Mouse (Mus musculus) Patski (cell line): ENCODE data around the gene Atg9b. TPM values are rescaled to one million over a fixed set of nuclear protein-coding genes. Genes with fewer than 3 reads are reported as not detected.
A peak's percentile ranks its signal among the peaks of the same experiment; 100 is the strongest.

Source experiments
- ATAC-seq: fragments of 100-300 bp; one replicate; pipeline ENCODE4 v1.8.0; 2021
- CTCF ChIA-PET: fragments of 350-600 bp; sonication (Branson Sonifier 250); formaldehyde crosslinking; loops from one replicate; lab custom pipeline; 2022; ENCODE audit warnings: inconsistent platforms; lab: Charles Lee
- POLR2A ChIA-PET: fragments of 350-600 bp; sonication (Branson Sonifier 250); formaldehyde crosslinking; loops from one replicate; lab custom pipeline; 2022; ENCODE audit warnings: antibody characterized with exemption, inconsistent platforms; lab: Charles Lee
- DNase-seq: peaks from one replicate; pipeline ENCODE4 v3.0.0-alpha.2; 2011; ENCODE audit warnings: low read depth, low spot score
- H3K27me3 ChIP-seq: fragments of 371-371 bp; one replicate; pipeline ENCODE4 v1.5.1; 2021
- CTCF ChIP-seq: fragments of 100-300 bp; IDR thresholded peaks from one replicate; pipeline ENCODE4 v1.5.1; 2021
- in situ Hi-C: fragments of 300-500 bp; cut with MboI; formaldehyde crosslinking; loops from 3 replicates; pipeline ENCODE4 v1.11.1; 2018; ENCODE audit warnings: low pct_unique_long_range_greater_than_20kb, mixed read lengths
- polyA plus RNA-seq: library from polyadenylated mRNA; unstranded; gene quantifications from one replicate; pipeline ENCODE4 v1.2.3, GENCODE M21; 2021

The Atg9b gene
- polyA plus RNA-seq, 1 experiment from 2014 or later = 0.51 TPM

DNA sequence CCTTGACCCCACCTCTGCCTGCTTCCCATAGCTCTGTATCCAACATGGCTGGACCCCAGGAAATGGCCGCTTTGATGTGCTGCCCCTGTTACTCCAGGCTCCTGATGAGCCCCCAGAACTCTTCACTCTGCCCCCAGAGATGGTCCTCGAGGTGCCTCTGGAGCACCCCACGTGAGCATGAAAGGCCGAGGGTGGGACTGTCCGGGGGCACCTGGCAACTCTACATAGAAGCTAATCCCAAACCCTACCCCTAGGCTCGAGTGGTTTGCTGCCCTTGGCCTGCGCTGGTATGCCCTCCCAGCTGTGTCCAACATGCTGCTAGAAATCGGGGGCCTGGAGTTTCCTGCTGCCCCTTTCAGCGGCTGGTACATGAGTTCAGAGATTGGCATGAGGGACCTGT lies 22.2 kb downstream of the Atg9b start:
- ATAC-seq (no peak), DNase-seq (no peak)
- peaks cover 8% of the 10 kb centered on the region for H3K27me3 ChIP-seq
- ChIA-PET POLR2A (no interaction called here), CTCF (interaction anchor here (0.9 to 1.3 kb wide), 2 partner anchors 8 to 17 kb away, joined by 3 to 5 read pairs; no protein-coding TSS in a partner anchor)
- TF ChIP-seq CTCF = no peak
- in situ Hi-C loops = no loop called here

DNA sequence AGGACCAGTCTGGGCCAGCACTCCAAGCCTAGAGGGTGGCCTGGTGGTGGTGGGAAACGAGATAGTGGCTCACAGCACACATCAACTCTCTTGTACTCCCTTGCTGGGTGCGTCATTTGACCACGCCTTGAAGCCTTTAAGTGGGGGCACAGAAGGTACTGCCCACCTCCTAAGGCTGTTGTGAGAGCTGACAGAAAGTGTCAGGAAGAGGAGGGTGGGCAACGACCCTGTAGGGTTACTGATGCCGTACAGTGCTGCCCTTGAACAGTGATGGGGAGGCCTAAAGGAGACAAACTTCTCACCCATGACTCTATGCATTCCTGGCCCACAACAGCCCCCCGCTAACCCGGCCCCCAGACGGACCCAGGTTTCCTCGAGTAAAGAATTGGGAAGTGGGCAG lies 25.5 kb downstream of the Atg9b start:
- ATAC-seq = no peak

GRCm38 (mm10) chr5:24365528-24365927 lies 26.4 kb downstream of the Atg9b start:
- ATAC-seq (no peak), DNase-seq (no peak)
- CTCF ChIA-PET = interaction anchor here (1.0 kb wide), 1 partner anchor 14 kb away, joined by 3 read pairs; no protein-coding TSS in a partner anchor
- in situ Hi-C loops = no loop called here
- TF ChIP-seq CTCF = no peak
- POLR2A ChIA-PET = no interaction called here
- H3K27me3 ChIP-seq = peaks cover 16% of the 10 kb centered on the region

More for the DNA sequence above, 25.5 kb downstream of the Atg9b start:
- H3K27me3 ChIP-seq = peaks cover 16% of the 10 kb centered on the region
- ChIA-PET POLR2A (no interaction called here), CTCF (no interaction called here)
- DNase-seq = no peak
- no peak for TF ChIP-seq CTCF
- in situ Hi-C loops = no loop called here

GRCm38 (mm10) chr5:24364963-24365362 lies 27.0 kb downstream of the Atg9b start:
- DNase-seq (no peak), ATAC-seq (no peak)
- POLR2A ChIA-PET = no interaction called here
- no peak for TF ChIP-seq CTCF
- CTCF ChIA-PET = interaction anchor here (1.0 kb wide), 1 partner anchor 14 kb away, joined by 3 read pairs; no protein-coding TSS in a partner anchor
- in situ Hi-C loops = loop anchor here (5.0 kb wide), 1 partner anchor 98 kb away; no protein-coding TSS in a partner anchor
- H3K27me3 ChIP-seq = peaks cover 16% of the 10 kb centered on the region

GRCm38 (mm10) chr5:24364508-24364907 lies 27.4 kb downstream of the Atg9b start, which contains the start of gene Nos3:
Gene Nos3 (plus strand): TSS chr5:24364810.
- TF ChIP-seq CTCF = no peak
- POLR2A ChIA-PET = no interaction called here
- ATAC-seq = no peak
- in situ Hi-C loops = loop anchor here (5.0 kb wide), 1 partner anchor 97 kb away; no protein-coding TSS in a partner anchor
- peaks cover 16% of the 10 kb centered on the region for H3K27me3 ChIP-seq
- DNase-seq = no peak
- CTCF ChIA-PET = interaction anchor here (1.8 kb wide), 1 partner anchor 22 kb away, joined by 3 read pairs; no protein-coding TSS in a partner anchor

- CTCF ChIA-PET = interaction anchor here (1.8 kb wide), 1 partner anchor 23 kb away, joined by 3 read pairs; no protein-coding TSS in a partner anchor
- in situ Hi-C loops = loop anchor here (5.0 kb wide), 1 partner anchor 97 kb away; no protein-coding TSS in a partner anchor
- POLR2A ChIA-PET = no interaction called here
- no peak for ATAC-seq
- no peak for TF ChIP-seq CTCF
- peaks cover 16% of the 10 kb centered on the region for H3K27me3 ChIP-seq
- DNase-seq = no peak
These were observed 27.9 kb downstream of the Atg9b start for GRCm38 (mm10) chr5:24364061-24364460.

- no peak for ATAC-seq
- ChIA-PET CTCF (interaction anchor here (1.8 kb wide), 1 partner anchor 23 kb away, joined by 3 read pairs; no protein-coding TSS in a partner anchor), POLR2A (interaction anchor here (0.5 kb wide), 1 partner anchor 154 kb away, joined by 3 read pairs; no protein-coding TSS in a partner anchor)
- TF ChIP-seq CTCF = no peak
- no peak for DNase-seq
- H3K27me3 ChIP-seq = peaks cover 20% of the 10 kb centered on the region
- in situ Hi-C loops = loop anchor here (5.0 kb wide), 1 partner anchor 96 kb away; no protein-coding TSS in a partner anchor
These were observed 28.5 kb downstream of the Atg9b start for GRCm38 (mm10) chr5:24363467-24363866.

DNA sequence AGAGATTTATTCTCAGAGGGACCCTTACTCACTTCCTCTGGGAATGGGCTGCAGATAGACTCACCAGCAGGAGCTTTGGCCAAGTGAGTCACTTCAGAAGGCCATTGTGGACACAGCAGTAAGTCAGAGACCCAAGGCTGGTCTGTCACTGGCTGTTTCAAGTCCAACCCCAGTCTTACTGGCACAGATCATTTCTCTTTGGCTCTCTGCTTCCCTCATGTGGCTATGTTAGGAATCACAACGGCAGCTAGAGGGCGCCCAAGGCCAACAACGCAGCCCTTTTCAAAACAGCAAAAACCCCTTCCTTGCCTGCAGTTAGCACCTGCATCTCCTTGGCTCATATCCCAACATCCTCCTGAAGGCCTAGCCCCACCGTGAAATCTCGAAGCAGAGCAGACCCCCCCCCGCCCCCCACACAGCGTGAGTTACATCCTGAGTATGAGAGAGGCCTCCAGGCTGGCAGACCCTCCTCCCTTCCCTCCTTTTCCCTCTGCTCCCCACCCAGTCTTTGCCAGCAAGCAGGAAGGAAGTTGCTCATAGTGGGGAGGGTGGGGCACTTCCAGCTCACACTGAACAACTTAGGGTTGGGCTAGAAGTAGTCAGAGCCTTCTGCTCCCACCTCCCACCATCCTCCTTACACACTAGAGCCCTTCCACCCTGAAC lies 31.0 kb downstream of the Atg9b start:
- H3K27me3 ChIP-seq = peaks cover 20% of the 10 kb centered on the region
- peak; percentile 30 for DNase-seq
- ATAC-seq = no peak
- CTCF ChIA-PET = interaction anchor here (0.8 to 2.9 kb wide), 16 partner anchors 9 to 98 kb away, joined by 3 to 12 read pairs (median 4); partner anchors contain the start of genes Abcb8 and Atg9b
- peak; percentile 97 for TF ChIP-seq CTCF
- POLR2A ChIA-PET = no interaction called here
- in situ Hi-C loops = loop anchor here (5.0 kb wide), 1 partner anchor 94 kb away; no protein-coding TSS in a partner anchor

- ATAC-seq (peak; percentile 41), DNase-seq (peak; percentile 50)
- CTCF ChIA-PET = interaction anchor here (0.8 to 2.2 kb wide), 10 partner anchors 15 to 96 kb away, joined by 3 to 12 read pairs (median 4); partner anchors contain the start of gene Abcb8
- no peak for TF ChIP-seq CTCF
- in situ Hi-C loops = no loop called here
- peaks cover 18% of the 10 kb centered on the region for H3K27me3 ChIP-seq
- POLR2A ChIA-PET = interaction anchor here (1.0 to 1.2 kb wide), 2 partner anchors 14 to 28 kb away, joined by 3 read pairs; no protein-coding TSS in a partner anchor
These were observed 34.5 kb downstream of the Atg9b start for GRCm38 (mm10) chr5:24357461-24357860.

- in situ Hi-C loops = no loop called here
- ATAC-seq (no peak), DNase-seq (no peak)
- peaks cover 25% of the 10 kb centered on the region for H3K27me3 ChIP-seq
- no peak for TF ChIP-seq CTCF
- CTCF ChIA-PET = interaction anchor here (1.0 to 2.2 kb wide), 5 partner anchors 15 to 96 kb away, joined by 3 to 12 read pairs (median 4); no protein-coding TSS in a partner anchor
- POLR2A ChIA-PET = no interaction called here
These were observed 35.2 kb downstream of the Atg9b start for GRCm38 (mm10) chr5:24356764-24357163.
